Mouse (Mus musculus): ENCODE data around the gene Dmpk. TPM values are rescaled to one million over a fixed set of nuclear protein-coding genes. Genes with fewer than 3 reads are reported as not detected.

Gene Dmpk
- total RNA-seq, 2 experiments from 2014 or later, result 188 to 201 TPM

Small RNA genes lying within 50 kb of the gene (microRNA-seq; reads per million reads assigned to microRNA genes)
- gene Mir3100, result 8.6 to 10.4 reads per million in 2 experiments

Other genes with a start within 250 kb of the Dmpk start
- gene Mill2, start 243.9 kb upstream of the Dmpk start, total RNA-seq (2021), result 1 to 10 TPM; 2.8 to 3.5 TPM
- 1 to 10 TPM; 1.1 to 2.0 TPM for gene Pglyrp1, start 212.5 kb upstream of the Dmpk start, total RNA-seq (2021)
- 10 to 100 TPM; 11.9 to 14.9 TPM for gene Ccdc61, start 173.4 kb upstream of the Dmpk start, total RNA-seq (2021)
- 1 to 10 TPM; 8.6 to 9.1 TPM for gene Nova2, start 158.0 kb upstream of the Dmpk start, total RNA-seq (2021)
- gene Nanos2, start 96.4 kb upstream of the Dmpk start, total RNA-seq (2021), result under 1 TPM in 1 of 2 experiments, not detected in 1; 0.23 TPM
- gene Mypop, start 92.6 kb upstream of the Dmpk start, total RNA-seq (2021), result 1 to 10 TPM; 1.4 to 1.5 TPM
- 10 to 100 TPM; 27.3 to 32.3 TPM for gene Irf2bp1, start 79.8 kb upstream of the Dmpk start, total RNA-seq (2021)
- gene Foxa3, start 60.3 kb upstream of the Dmpk start, total RNA-seq (2021), result not detected
- 10 to 100 TPM; 57.3 to 62.5 TPM for gene Sympk, start 59.5 kb upstream of the Dmpk start, total RNA-seq (2021)
- gene Rsph6a, start 29.2 kb upstream of the Dmpk start, total RNA-seq (2021), result not detected
- 10 to 100 TPM; 60.3 to 62.9 TPM for gene Dmwd, start 7.6 kb upstream of the Dmpk start, total RNA-seq (2021)
- 10 to 100 TPM; 10.3 to 10.4 TPM for gene Six5, start 10.7 kb downstream of the Dmpk start, total RNA-seq (2021)
- under 1 TPM; 0.33 to 0.56 TPM for gene Gm4969, start 34.5 kb downstream of the Dmpk start, total RNA-seq (2021)
- 1 to 10 TPM; 5.5 to 7.2 TPM for gene Fbxo46, start 36.0 kb downstream of the Dmpk start, total RNA-seq (2021)
- gene Qpctl, start 65.4 kb downstream of the Dmpk start, total RNA-seq (2021), result 1 to 10 TPM; 6.9 to 7.7 TPM
- gene Snrpd2, start 65.9 kb downstream of the Dmpk start, total RNA-seq (2021), result 10 to 100 TPM; 95.2 to 99.9 TPM
- 1 to 10 TPM; 1.3 TPM for gene Gipr, start 82.3 kb downstream of the Dmpk start, total RNA-seq (2021)
- 10 to 100 TPM; 70.6 to 77.3 TPM for gene Eml2, start 92.6 kb downstream of the Dmpk start, total RNA-seq (2021)
- gene Gpr4, start 128.7 kb downstream of the Dmpk start, total RNA-seq (2021), result 1 to 10 TPM; 6.7 to 8.1 TPM
- gene Opa3, start 144.5 kb downstream of the Dmpk start, total RNA-seq (2021), result 10 to 100 TPM; 54.7 to 60.0 TPM
- 100 to 1,000 TPM; 117 to 119 TPM for gene Vasp, start 188.0 kb downstream of the Dmpk start, total RNA-seq (2021)
- under 1 TPM in 1 of 2 experiments, not detected in 1; 0.26 TPM for gene Ppm1n, start 196.2 kb downstream of the Dmpk start, total RNA-seq (2021)
- gene Rtn2, start 198.8 kb downstream of the Dmpk start, total RNA-seq (2021), result 10 to 100 TPM; 30.2 to 32.3 TPM
- gene Fosb, start 226.2 kb downstream of the Dmpk start, total RNA-seq (2021), result under 1 TPM; 0.52 to 0.86 TPM